Mouse (Mus musculus): ENCODE results near the gene Gpr3. TPM values are rescaled to one million over a fixed set of nuclear protein-coding genes. Genes with fewer than 3 reads are reported as not detected.

Gpr3 gene
- total RNA-seq, 2 experiments from 2014 or later = 0.16 TPM; not detected in 1

- peak; percentile 70 to 74 for DNase-seq
- intact Hi-C loops (cut with DNase I) = no loop called here
These were observed 11.1 kb downstream of the Gpr3 start for GRCm38 (mm10) chr4:133201006-133201771.

GRCm38 (mm10) chr4:133200343-133200742 is 12.0 kb downstream of the Gpr3 start:
- DNase-seq = peak; percentile 47 to 66
- intact Hi-C loops (cut with DNase I) = no loop called here

- intact Hi-C loops (cut with DNase I) = no loop called here
- no peak for DNase-seq
These were observed 12.6 kb downstream of the Gpr3 start for GRCm38 (mm10) chr4:133199743-133200142.

DNA sequence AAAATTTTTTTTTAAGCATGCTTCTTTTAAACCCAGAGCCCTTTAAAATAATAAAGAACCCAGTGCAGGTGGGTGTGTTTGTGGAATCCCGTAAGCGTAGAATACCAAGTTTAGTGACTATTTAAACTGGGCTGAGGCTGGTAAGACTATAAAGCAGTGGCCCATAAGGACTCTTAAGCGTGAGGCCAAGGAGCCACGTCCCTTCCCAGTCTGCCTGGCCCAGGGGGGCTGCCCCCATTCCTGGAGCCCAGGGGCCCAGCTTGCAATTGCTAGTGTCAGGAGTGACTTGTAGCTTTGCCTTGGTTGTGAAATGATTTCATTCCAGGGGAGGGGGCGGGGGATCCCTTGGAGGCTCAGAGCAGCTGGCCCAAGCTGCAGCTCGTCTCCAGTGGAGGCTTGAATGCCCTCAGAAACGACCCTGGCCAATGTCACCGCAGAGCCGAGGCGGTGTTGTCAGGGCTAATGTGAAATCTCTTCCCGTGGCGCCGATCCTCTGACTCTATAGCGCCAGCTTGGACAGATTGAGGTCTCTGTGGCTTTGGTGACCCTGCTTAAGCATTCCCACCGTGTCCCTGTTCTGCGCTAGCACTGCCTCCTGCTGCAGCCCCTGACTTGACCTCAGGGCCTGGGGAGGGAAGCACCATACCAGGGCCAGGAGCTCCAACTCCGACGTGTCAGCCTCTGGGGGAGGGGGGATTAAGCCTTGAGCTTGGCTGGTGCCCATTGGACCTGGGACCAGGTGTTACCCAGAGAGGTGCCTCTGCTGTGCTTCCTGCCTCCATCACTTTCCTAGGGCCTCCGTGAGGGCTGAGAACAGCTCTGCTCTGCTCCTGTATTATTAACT is 13.8 kb downstream of the Gpr3 start:
- DNase-seq = no peak
- intact Hi-C loops (cut with DNase I) = no loop called here

- intact Hi-C loops (cut with DNase I) = no loop called here
- DNase-seq = no peak
These were observed 14.5 kb downstream of the Gpr3 start for GRCm38 (mm10) chr4:133197801-133198286.

- intact Hi-C loops (cut with DNase I) = no loop called here
- no peak for DNase-seq
These were observed 15.0 kb downstream of the Gpr3 start for GRCm38 (mm10) chr4:133197355-133197754.

- intact Hi-C loops (cut with DNase I) = no loop called here
- no peak for DNase-seq
These were observed 15.5 kb downstream of the Gpr3 start for GRCm38 (mm10) chr4:133196852-133197251.

DNA sequence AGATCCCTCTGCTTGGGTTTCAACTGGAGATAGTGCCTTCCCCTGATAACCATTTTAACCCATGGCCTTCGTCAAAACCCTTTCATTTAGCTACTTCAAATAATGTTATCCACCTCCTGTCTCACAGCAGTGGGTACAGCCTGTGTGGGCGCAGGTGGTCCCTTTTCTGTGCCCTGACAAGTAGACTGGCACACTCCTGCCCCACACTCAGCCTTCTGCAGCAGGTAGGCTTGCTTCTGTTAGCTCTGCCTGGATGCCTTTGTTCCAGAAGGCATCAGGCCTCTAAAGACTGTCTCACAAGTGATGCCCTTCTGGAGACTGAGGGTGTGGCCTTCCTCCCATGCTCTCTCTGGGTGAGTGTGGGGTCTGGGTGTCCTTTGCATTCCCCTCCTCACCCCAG is 16.2 kb downstream of the Gpr3 start:
- intact Hi-C loops (cut with DNase I) = no loop called here

GRCm38 (mm10) chr4:133195014-133195413 is 17.3 kb downstream of the Gpr3 start:
- DNase-seq = no peak
- intact Hi-C loops (cut with DNase I) = no loop called here

More for the DNA sequence above, 16.2 kb downstream of the Gpr3 start:
- no peak for DNase-seq

DNA sequence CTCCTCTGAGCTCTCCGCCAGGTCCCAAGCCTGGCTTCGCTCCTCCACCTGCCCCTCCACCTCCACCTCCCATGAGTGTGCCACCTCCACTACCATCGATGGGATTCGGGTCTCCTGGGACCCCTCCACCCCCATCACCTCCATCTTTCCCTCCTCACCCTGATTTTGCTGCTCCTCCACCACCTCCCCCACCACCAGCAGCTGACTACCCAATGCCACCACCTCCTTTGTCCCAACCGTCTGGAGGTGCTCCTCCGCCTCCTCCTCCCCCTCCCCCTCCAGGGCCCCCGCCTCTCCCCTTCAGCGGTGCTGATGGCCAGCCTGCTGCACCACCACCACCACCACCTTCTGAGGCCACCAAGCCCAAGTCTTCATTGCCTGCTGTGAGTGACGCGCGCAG is 17.9 kb downstream of the Gpr3 start:
- DNase-seq = no peak
- intact Hi-C loops (cut with DNase I) = loop anchor here (5.0 kb wide), 1 partner anchor 52 kb away; no protein-coding TSS in a partner anchor

DNA sequence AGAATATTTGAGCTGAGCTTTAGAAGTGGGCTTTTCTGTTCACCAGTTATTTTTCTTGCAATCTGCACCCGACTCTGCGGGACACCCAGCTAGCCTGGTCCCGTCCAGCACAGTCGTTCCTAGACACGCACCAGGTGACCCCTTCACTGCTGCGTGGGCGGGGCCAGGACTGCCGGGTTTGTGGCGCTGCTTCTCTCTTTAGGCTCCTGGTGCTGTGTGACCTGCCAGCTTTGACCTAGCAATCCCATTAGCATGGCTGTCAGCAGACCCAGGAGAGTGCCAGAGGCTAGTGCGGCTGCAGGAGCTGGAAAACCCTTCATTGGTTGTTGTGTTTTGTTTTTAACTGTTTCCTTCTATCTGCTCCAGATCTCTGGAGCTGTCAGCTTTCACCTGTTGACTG is 22.9 kb downstream of the Gpr3 start:
- intact Hi-C loops (cut with DNase I) = no loop called here
- no peak for DNase-seq

GRCm38 (mm10) chr4:133186856-133187255 is 25.5 kb downstream of the Gpr3 start:
- intact Hi-C loops (cut with DNase I) = no loop called here
- DNase-seq = no peak

- intact Hi-C loops (cut with DNase I) = no loop called here
- DNase-seq = no peak
These were observed 26.4 kb downstream of the Gpr3 start for GRCm38 (mm10) chr4:133185893-133186292.

- intact Hi-C loops (cut with DNase I) = no loop called here
- peak; percentile 68 to 70 for DNase-seq
These were observed 27.3 kb downstream of the Gpr3 start for GRCm38 (mm10) chr4:133184898-133185665.

GRCm38 (mm10) chr4:133184031-133184897 is 28.1 kb downstream of the Gpr3 start:
- intact Hi-C loops (cut with DNase I) = no loop called here
- DNase-seq = no peak

- intact Hi-C loops (cut with DNase I) = no loop called here
- DNase-seq = no peak
These were observed 29.8 kb downstream of the Gpr3 start for GRCm38 (mm10) chr4:133182439-133183033.

DNA sequence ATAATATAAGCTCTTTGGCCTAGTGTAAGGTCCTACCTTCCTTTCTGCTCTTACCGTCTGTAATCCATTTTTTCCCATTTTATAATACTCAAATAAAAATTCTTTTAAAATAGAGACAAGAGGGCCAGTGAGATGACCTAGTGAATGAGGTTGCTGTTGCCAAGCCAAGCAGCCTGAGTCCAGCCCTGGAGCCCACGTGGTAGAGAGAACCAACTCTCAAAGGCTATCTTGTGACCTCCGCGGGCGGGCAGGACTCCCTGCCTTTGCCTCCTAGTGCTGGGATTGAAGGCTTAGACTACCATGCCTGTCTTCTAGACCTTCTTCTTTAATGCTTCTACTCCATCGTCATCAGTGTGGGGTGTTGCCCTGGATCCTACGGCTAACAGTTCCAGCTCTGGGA is 33.1 kb downstream of the Gpr3 start:
- intact Hi-C loops (cut with DNase I) = no loop called here
- no peak for DNase-seq

- no peak for DNase-seq
- intact Hi-C loops (cut with DNase I) = no loop called here
These were observed 34.0 kb downstream of the Gpr3 start for GRCm38 (mm10) chr4:133178305-133178704.

- intact Hi-C loops (cut with DNase I) = no loop called here
- DNase-seq = no peak
These were observed 35.5 kb downstream of the Gpr3 start for GRCm38 (mm10) chr4:133176761-133177403.

Data from heart, postnatal 36 days (tissue).